Mouse (Mus musculus): Measurements from ENCODE around the gene Pmepa1. TPM values are rescaled to one million over a fixed set of nuclear protein-coding genes. Genes with fewer than 3 reads are reported as not detected.

Pmepa1 gene
- total RNA-seq, 2 experiments from 2014 or later = 43.3 to 56.9 TPM

DNA sequence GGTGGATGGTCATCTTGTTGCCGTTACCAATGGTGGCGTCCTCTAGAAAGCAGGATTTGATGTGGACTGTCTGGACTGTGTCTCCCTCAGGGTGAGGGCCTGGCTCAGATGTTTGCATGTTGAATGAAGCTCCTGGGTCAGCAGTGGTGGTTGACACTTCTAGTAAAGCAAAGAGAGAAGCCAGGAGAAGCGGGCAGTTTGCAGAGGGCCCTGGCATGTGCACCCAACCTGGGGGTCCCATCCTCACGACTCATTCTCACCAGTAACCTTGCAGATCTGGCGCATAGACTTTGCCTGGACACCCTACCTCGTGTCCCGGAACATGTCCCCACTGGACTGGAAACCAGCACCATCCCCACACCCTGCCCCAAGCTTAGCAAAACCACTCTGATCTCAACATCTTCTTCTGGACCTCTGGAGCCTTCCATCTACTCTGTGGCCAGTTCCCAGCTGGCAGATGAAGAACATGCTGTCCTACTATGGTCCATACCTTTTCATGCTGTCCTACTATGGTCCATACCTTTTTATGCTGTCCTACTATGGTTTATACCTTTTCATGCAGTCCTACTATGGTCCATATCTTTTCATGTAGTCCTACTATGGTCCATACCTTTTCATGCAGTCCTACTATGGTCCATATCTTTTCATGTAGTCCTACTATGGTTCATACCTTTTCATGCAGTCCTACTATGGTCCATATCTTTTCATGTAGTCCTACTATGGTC lies 67.1 kb downstream of the Pmepa1 start:
- no peak for DNase-seq (ENCODE audit: low spot score in 2 of 2)
- intact Hi-C loops (cut with DNase I) = no loop called here

DNA sequence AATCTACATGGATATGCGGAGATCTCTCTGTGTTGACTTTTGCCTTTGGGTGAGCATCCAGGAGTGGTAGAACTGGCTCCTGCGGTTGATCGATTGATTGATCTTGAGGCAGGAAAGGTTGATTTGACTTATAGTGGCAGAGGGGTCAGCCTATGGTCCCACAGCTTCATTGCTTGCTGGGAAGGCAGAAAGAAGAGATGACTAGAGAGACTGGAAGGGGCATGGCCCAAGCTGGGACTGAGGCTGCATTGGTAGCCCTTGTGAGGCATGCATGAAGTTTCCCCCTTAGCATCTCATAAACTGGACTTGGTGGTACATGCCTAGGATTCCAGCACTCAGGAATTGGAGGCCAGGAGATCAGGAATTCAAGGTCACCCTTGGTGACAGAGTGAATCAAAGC lies 69.3 kb downstream of the Pmepa1 start:
- intact Hi-C loops (cut with DNase I) = no loop called here
- no peak for DNase-seq (ENCODE audit: low spot score in 2 of 2)

DNA sequence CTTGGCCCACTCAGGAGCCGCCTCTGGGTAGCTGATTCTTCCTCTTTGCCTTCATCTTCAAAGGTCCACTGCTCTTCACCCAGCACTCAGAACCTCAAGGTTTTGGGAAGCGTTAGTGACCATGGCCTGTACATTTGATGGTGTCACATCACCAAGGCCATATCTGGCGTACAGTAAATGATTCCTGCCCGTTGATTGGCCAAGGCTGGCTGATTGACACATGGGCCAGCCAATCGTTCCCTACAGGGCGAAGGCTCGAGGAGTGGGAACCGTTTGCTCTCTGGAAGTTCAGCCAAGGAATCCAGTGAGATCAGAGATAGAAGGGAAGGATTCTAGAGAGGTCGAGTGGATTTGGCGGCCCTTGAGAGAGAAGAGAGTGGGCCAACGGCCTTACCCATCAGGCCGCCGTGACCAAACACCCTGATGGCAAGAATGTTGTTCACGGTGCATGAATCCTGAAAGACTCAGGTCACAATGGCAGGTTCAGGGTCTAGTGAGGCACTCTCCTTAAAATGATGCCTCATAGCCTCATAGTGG lies 70.7 kb downstream of the Pmepa1 start:
- DNase-seq (ENCODE audit: low spot score in 2 of 2) = no peak
- intact Hi-C loops (cut with DNase I) = no loop called here

DNA sequence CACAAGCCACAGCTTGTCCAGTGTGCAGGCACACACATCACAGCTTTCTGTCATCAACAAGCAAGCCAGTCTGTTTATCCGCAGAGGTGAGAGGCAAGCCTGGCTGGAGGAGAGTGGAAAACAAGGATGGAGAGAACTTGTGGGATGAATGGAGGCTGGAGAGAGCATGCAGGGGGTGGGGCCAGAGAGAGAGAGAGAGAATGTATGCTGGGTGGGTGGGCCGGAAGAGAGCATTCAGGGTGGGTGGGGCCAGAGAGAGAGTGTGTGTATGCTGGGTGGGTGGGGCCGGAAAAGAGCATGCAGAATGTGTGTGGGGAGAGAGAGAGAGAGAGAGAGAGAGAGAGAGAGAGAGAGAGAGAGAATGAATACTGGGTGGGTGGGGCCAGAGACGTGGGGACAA lies 71.7 kb downstream of the Pmepa1 start:
- intact Hi-C loops (cut with DNase I) = no loop called here
- DNase-seq (ENCODE audit: low spot score in 2 of 2) = no peak

DNA sequence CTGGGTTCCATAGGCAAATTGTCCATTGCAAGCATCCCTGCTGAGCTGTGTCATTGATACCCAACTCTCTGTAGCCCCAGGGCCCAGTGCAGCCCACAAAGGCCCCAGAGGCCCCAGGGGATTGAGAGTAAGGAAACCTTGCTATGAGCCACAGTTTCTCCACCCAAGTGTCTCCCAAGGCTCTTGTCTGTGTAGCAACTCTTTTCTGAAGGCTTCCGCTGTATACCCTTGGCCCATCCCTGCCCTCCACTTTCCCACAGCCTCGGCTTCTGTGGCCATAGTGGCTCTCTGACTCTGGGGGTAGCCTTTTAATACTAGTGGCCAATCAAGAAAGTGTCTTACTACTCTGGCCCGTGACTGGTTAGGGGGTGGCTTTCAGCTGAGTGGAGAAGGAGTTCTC lies 72.6 kb downstream of the Pmepa1 start:
- DNase-seq (ENCODE audit: low spot score in 2 of 2) = no peak
- intact Hi-C loops (cut with DNase I) = no loop called here

DNA sequence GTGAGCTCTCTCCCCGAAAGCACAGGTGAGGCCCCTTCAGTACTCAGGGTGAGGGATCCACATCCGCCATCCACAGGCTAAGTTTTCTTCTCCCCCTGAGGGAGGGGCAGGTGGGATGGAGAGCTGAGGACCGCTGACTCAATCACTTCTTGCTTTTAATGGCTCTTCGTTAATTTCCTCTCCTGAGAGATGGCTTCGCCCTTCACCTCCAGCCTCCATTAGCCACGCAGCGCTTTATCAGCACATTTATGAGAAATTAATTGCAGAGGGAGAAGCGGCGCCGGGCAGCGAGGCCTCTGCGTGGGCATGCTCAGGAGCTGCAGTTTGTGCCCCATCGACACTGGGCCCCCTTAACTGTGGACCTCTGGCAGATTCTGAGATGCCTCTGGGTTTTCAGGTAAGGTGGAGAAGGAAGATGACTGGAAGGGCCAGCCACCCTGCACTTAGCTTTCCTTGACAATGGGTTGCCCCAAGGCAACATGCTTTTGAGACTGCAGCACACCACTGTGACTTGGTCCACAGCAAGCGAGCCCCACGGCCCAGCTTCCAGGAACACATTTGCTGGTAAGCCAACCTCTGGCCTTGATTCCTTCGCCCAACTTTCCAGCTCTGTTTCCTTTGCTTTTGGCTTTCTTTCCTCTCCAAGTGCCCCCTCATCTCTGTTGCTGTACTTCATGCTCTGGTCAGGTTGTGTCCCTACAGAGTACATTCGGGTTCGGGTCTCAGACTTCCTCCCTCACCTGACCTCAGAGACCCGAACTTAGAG lies 73.2 kb downstream of the Pmepa1 start:
- intact Hi-C loops (cut with DNase I) = no loop called here
- no peak for DNase-seq (ENCODE audit: low spot score in 2 of 2)

DNA sequence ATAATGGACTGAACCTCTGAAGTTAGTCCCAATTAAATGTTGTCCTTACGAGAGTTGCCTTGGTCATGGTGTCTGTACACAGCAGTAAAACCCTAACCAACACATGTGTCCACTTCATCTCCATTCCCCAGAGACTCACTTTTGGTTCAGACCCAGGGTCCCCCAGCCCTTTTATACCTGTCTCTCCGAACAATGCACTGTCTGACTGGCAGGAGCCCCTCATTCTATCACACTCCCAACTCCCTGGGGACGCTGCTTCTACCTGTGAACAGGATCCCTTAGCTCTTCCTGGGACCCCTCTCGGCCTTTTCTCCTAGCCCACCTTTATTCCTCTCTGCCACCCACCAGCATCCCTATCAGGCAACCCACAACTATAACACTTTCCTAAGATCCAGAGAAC lies 81.5 kb downstream of the Pmepa1 start:
- peak in 1 of 2 experiments; percentile 0 for DNase-seq (ENCODE audit: low spot score in 2 of 2)
- intact Hi-C loops (cut with DNase I) = no loop called here

DNA sequence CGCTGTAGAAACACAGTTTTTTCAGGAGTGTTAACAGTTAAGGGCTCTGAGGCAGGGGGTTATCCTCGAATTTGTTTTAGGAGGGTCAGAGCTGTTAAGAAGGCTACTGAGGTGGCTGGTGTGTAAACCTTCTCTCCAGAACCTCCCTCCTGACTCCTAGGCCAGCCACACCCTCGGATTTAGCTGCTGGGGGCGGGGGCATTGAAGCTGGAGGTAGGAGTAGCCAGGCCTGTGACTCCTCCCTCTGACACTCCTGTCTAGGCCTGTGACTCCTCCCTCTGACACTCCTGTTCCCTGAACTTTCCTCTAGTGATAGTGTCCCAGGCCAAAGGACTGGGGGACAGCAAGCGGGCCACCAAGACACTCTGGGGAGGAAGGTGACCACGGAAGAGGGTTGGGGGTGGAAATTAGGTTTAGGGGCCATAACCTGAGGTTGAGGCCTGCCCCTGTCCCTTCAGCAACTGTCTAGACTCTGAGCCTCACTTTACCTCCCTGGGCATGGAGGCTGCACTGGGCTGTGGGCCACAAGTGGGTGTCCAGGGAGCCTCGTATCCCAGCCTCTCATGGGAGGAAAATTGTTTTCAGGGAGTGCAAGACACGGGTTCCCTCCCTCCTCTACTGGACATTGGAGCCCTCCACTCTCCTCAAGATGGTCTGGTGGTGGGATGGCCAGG lies 89.0 kb downstream of the Pmepa1 start:
- intact Hi-C loops (cut with DNase I) = loop anchor here (10.0 kb wide), 2 partner anchors 1107 to 1717 kb away; no protein-coding TSS in a partner anchor
- peak in 1 of 2 experiments; percentile 2 for DNase-seq (ENCODE audit: low spot score in 2 of 2)

DNA sequence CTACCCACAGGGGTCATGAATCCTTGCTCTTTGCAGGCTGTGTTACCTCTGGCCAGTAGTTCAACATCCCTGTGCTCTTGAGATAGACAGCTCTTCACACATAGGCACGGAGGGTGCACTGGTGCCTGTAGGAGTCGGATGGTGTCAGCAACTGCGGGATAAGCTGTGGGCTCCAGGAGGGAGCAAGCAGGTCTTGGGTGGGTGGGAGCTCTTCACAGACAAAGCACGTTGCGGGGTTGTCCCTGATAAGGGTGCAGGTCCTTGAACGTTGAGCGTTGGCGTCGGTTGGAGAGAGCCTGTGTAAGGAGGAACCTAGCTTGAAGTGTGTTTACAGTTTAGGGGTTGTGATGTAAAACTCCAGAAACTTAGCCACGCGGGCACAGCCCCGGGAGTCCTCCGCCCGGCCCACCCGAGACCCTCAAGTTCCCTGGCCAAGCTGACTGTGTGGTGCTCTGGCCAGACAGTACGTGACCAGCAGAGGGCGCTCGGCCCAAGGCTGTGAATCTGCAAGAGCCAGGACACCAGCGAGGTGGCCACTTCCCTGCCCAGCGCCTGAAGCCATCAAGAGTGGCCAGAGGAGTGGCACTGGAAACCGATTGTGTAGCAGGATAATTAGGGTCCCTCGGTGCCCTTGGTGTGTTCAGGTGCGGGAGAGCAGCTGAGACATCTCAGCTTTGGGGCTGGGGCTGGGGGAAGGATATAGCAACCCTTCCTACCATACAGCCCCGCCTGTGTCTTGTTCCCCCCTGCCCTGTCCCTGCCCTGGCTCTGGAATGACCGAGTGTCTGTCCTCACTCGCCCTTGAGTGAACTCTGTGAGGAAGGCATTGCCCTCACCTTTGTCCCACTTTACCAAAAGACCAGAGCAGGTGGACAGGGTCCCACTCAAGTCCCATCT lies 90.0 kb downstream of the Pmepa1 start:
- intact Hi-C loops (cut with DNase I) = loop anchor here (1.0 to 10.0 kb wide), 3 partner anchors 376 to 1719 kb away; no protein-coding TSS in a partner anchor
- DNase-seq (ENCODE audit: low spot score in 2 of 2) = peak; percentile 86 to 92

DNA sequence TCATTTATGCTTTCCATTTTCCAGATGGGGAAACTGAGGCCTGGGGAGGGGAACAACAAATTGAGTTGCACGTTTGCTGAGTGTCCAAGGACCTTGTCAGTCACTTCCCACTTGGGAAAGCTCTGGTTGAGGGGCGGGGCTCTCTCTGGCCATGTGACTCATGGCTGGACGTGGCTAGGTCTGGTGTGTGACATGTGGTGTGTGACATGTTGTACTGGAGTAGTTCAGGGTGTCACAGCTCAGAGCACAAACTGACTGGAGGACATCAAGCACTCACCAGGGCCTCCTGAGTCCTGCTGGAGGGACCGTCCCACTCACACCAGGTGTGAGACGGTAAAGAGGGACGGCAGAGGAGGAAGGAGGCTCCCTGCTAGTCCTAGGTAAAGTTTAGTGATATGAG lies 91.1 kb downstream of the Pmepa1 start:
- intact Hi-C loops (cut with DNase I) = loop anchor here (10.0 kb wide), 2 partner anchors 1110 to 1720 kb away; no protein-coding TSS in a partner anchor

DNA sequence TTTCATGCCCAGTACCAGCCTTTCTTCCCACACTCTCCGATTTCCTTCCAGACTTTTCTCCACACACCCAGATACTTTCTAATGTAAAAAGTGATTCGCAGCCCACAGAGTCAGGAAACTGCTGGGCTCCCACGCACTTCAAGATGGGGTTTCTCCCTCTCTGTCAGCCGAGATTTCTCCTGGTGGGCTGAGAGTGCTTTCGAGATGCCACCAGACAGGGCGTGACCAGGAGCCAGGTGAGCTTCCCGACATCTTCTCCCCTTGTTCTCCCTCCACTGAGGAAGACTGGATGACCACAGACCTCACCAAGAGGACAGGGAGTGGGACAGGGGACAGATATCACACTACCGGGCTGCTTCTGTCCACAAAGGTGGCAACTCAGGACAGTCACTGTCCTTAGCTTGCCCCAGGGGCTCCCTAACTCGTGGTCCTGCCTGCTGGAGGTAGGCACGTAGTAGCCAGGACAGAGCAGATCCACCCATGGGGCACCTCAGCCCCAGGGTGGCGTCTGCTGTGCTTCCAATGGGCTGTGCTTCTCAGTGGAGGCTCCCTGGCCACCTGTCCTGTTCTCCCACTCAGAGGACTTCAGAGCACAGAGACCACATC lies 91.8 kb downstream of the Pmepa1 start:
- DNase-seq (ENCODE audit: low spot score in 2 of 2) = peak in 1 of 2 experiments; percentile 26
- intact Hi-C loops (cut with DNase I) = loop anchor here (1.0 to 10.0 kb wide), 3 partner anchors 77 to 1720 kb away; no protein-coding TSS in a partner anchor

More for the DNA sequence above, 91.1 kb downstream of the Pmepa1 start:
- DNase-seq (ENCODE audit: low spot score in 2 of 2) = peak in 1 of 2 experiments; percentile 1

DNA sequence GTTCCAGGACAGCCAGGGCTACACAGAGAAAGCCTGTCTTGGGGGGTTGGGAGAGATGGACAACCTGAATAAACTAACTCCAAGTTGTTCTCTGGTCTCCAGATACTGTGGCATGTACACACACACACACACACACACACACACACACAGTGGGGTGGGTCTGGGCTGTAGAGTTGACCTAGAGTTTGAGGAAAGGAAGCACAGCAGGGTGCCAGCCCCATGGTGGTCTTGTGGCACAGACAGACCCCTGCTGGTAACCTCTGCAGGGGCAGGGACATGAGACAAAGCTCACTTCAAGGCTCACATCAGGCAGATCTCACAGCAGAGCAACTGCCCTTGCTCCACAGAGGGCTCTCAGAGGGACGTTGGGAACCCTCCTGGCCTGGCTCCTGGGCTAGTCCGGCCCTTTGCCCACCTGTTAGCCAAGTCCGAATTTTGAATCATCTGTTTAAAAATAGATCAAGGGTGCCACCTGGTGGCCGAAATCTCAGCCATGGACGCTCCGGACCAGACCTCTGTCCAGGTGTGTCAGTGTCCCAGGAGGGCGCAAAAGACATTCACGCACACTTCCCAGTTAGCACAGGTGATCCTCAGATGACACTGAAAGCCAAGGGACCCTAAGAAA lies 92.4 kb downstream of the Pmepa1 start:
- intact Hi-C loops (cut with DNase I) = loop anchor here (1.0 to 10.0 kb wide), 3 partner anchors 77 to 1721 kb away; no protein-coding TSS in a partner anchor
- DNase-seq (ENCODE audit: low spot score in 2 of 2) = peak in 1 of 2 experiments; percentile 76

DNA sequence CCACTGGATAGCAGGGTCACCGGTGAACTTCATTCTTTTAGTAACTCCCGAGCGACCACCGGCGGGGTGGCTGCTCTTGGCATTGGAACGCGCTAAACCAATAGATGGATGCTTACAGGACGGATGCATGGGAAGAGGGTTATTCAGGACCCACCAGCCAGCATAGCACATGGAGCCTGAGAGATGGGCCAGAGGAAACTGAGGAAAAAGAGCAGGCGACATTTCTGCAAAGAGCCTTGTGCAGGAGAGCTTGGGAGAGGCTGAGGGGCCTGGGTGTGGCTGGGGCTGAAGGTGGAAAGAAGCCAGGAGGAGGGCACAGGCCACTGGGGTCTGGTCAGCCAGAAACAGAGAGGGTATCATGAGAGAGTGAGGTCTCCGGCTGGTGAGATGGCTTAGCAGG lies 93.0 kb downstream of the Pmepa1 start:
- DNase-seq (ENCODE audit: low spot score in 2 of 2) = peak in 1 of 2 experiments; percentile 1
- intact Hi-C loops (cut with DNase I) = loop anchor here (10.0 kb wide), 2 partner anchors 1111 to 1721 kb away; no protein-coding TSS in a partner anchor

DNA sequence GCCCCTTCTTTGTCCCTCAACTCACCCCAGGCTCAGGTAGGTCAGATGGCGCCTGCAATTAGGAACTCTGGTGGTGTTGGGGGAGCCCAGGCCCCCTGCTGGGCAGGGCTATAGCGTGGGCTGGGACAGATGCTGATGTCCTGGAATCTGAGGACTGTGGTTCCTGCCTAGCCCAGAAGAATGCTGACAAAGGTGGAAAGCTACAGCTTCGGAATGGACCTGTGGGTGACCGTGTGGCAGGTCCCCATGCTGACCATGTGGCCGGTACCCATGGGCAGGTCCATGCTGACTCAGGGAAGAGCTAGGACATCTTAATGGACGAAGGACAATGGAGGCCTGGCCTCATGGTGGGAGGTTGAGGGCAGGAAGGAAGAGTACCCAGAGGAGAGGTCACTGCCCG lies 93.5 kb downstream of the Pmepa1 start:
- intact Hi-C loops (cut with DNase I) = loop anchor here (10.0 kb wide), 2 partner anchors 1112 to 1722 kb away; no protein-coding TSS in a partner anchor
- DNase-seq (ENCODE audit: low spot score in 2 of 2) = peak in 1 of 2 experiments; percentile 2

DNA sequence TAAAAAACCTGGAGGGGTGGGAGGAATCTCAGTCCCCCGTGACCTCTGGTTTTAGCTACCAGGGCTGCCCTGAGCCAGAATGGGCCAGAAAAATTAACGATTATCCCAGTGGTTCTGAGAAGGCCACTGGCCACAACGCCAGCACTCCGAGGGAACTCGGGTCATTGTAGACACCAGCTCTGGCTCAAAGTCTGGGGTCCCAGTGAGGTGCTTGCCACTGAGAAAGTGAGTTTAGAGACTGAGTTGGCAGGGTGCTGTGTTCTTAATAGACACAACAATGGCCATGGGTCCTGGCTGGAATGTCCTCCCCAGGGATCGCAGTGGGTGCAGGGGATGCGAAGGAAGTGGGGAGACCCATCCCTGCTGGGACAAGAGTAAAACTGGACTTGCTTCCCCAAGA lies 94.4 kb downstream of the Pmepa1 start:
- DNase-seq (ENCODE audit: low spot score in 2 of 2) = no peak
- intact Hi-C loops (cut with DNase I) = loop anchor here (10.0 kb wide), 2 partner anchors 1113 to 1723 kb away; no protein-coding TSS in a partner anchor

DNA sequence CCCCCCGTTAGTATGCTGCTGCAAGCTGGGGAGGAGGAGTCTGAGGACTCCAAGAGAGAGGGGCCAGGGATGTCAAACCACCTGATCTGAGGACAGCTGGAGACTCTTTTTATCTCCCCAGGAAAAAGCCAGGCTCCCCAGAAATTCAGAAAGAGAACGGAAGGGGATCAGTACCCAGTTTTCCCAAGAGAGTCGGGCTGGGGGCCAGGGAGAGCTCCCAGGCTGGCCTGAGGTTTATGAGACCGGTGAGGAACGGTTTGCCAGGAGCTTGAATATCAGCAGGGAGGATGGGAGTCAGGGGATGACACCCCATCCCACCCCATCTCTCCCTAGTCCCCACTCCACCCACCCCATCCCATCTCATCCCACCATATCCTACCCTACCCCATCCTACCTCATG lies 94.8 kb downstream of the Pmepa1 start:
- no peak for DNase-seq (ENCODE audit: low spot score in 2 of 2)
- intact Hi-C loops (cut with DNase I) = loop anchor here (10.0 kb wide), 2 partner anchors 1113 to 1723 kb away; no protein-coding TSS in a partner anchor

DNA sequence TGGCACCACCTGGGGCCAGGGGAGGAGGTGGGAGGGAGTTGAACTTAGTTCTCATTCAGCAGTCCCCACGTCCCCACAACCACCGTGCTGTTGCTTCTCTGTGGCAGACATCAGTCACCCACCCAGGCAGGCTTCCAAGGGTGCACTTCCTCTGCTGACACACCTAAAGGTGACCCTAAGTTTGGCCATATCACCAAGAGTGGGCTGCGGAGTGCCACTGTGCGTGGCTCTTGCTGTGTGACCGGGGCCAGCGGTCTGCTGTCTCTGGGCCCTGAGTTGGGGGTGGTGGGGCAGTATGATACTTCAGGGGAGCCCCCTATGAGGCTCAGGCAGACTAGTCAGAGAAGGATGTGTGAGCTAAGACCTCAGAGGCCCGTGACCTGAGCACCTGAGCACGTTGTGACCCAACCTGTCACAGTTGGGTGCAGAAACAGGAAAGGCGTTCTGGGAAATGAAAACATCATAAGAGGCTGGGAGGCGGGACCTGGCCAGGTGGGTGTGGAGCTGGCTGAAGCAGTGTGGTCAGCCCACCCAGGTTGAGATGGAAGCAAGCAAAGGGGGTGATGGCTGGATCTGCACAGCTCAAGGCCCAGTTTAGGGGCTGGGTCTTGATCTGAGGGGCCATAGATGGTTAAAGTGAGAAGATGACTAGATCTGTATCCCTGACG lies 95.5 kb downstream of the Pmepa1 start:
- intact Hi-C loops (cut with DNase I) = loop anchor here (10.0 kb wide), 2 partner anchors 1114 to 1724 kb away; no protein-coding TSS in a partner anchor

More for the DNA sequence above, 95.5 kb downstream of the Pmepa1 start:
- DNase-seq (ENCODE audit: low spot score in 2 of 2) = no peak

Measured in left cerebral cortex, postnatal 14 days (tissue).